Mouse (Mus musculus) G1E (cell line): ENCODE data around the gene Btg1. TPM values are rescaled to one million over a fixed set of nuclear protein-coding genes. Genes with fewer than 3 reads are reported as not detected.

Experiments
- ATAC-seq: 2 replicates; pipeline ENCODE4 v1.8.0; 2016; ENCODE audit warnings: mild to moderate bottlenecking; ENCODE audit not compliant: insufficient number of reproducible peaks, poor library complexity, low FRiP score, severe bottlenecking; ENCODE audit errors: extremely low read depth
- DNase-seq: peaks from one replicate; pipeline ENCODE4 v3.0.0; 2012; ENCODE audit warnings: low spot score
- H3K27me3 ChIP-seq: 2 replicates; pipeline ENCODE4 v1.6.1; 2012; ENCODE audit warnings: mild to moderate bottlenecking, low read length, inconsistent platforms; ENCODE audit not compliant: insufficient read depth
- H3K36me3 ChIP-seq: replicated peaks from 2 replicates; pipeline ENCODE3; 2012; ENCODE audit warnings: mild to moderate bottlenecking, inconsistent platforms
- H3K4me1 ChIP-seq: 2 replicates; pipeline ENCODE4 v1.6.1; 2012; ENCODE audit warnings: low read depth, low read length, inconsistent platforms, mixed read lengths; ENCODE audit not compliant: insufficient read depth
- H3K4me3 ChIP-seq: 2 replicates; pipeline ENCODE4 v1.5.1; 2012; ENCODE audit warnings: low read depth, mild to moderate bottlenecking, inconsistent platforms, low read length, moderate library complexity, mixed read lengths
- H3K9me3 ChIP-seq: replicated peaks from 2 replicates; pipeline ENCODE4 v1.6.1; 2012; ENCODE audit warnings: inconsistent platforms
- CTCF ChIP-seq: IDR thresholded peaks from 2 replicates; pipeline ENCODE4 v1.5.1; 2012; ENCODE audit warnings: low read depth, low read length, inconsistent platforms, mixed read lengths
- GATA1 ChIP-seq: IDR thresholded peaks from 2 replicates; pipeline ENCODE4 v1.6.1; 2012; ENCODE audit warnings: borderline replicate concordance, low read length, inconsistent platforms, mixed read lengths
- GATA2 ChIP-seq: IDR thresholded peaks from 2 replicates; pipeline ENCODE4 v1.6.1; 2012; ENCODE audit warnings: low read depth, low read length, inconsistent platforms, borderline replicate concordance
- POLR2AphosphoS5 ChIP-seq: IDR thresholded peaks from 2 replicates; pipeline ENCODE4 v1.6.1; 2012; ENCODE audit warnings: low read depth, low read length, inconsistent platforms; ENCODE audit not compliant: insufficient replicate concordance
- TAL1 ChIP-seq: conservative IDR thresholded peaks from 2 replicates; pipeline ENCODE4 v1.6.1; 2012; ENCODE audit warnings: low read depth, low read length, inconsistent platforms, mixed read lengths
- polyA plus RNA-seq: library from polyadenylated mRNA; stranded (reverse); fragments of >175 nt; gene quantifications from 2 replicates; pipeline ENCODE4 v1.2.3, GENCODE M21; 2012
- total RNA-seq, 2 experiments: library from RNA; stranded (forward) in 1 of 2; stranded (reverse) in 1 of 2; fragments of 200-1000 nt in 1 of 2; fragments of >200 nt in 1 of 2; fragmentation: Nextera tagmentation in 1 of 2; gene quantifications; 2 replicates each; pipeline ENCODE4 v1.2.3; 2014 to 2017

Gene Btg1
- total and polyA plus RNA-seq, 3 experiments, result 8.0 to 19.4 (median 11.0) TPM

DNA sequence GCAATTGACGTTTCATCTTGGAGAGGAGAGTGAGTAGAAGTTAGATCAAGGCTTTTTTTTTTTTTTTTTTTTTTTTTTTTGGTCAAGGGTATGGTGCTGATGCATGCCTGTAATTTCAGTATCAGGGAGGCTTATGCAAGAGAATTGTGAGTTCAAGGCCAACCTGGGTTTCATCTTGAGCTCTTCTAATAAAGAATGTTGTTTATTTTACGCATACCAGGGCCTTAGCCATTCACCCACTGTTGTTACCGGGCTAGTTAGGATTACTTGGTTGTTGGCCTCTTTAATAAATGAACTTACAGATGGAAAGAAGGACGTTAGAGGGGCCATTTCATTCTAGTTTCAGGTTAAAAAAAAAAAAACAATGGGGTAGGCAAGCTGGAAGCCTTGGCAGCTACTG lies 25.2 kb downstream of the Btg1 start:
- Histone ChIP-seq H3K27me3 (no peaks in the 10 kb centered on the region), H3K9me3 (no peaks in the 10 kb centered on the region), H3K36me3 (no peaks in the 10 kb centered on the region), H3K4me1 (no peaks in the 10 kb centered on the region), H3K4me3 (no peak overlapping the region)
- ATAC-seq (no peak), DNase-seq (no peak)
- TF ChIP-seq GATA2 (no peak), TAL1 (no peak), POLR2AphosphoS5 (no peak), GATA1 (no peak), CTCF (no peak)

- H3K36me3 ChIP-seq, result no peaks in the 10 kb centered on the region
- no peaks in the 10 kb centered on the region for H3K9me3 ChIP-seq
- no peak for ATAC-seq
- no peak for TF ChIP-seq GATA1
- no peak for TF ChIP-seq CTCF
- no peak for TF ChIP-seq TAL1
- no peak for TF ChIP-seq POLR2AphosphoS5
- H3K4me1 ChIP-seq, result no peaks in the 10 kb centered on the region
- no peak overlapping the region for H3K4me3 ChIP-seq
- no peak for DNase-seq
- H3K27me3 ChIP-seq, result no peaks in the 10 kb centered on the region
Measured at GRCm38 (mm10) chr10:96642751-96643150, 25.9 kb downstream of the Btg1 start.

DNA sequence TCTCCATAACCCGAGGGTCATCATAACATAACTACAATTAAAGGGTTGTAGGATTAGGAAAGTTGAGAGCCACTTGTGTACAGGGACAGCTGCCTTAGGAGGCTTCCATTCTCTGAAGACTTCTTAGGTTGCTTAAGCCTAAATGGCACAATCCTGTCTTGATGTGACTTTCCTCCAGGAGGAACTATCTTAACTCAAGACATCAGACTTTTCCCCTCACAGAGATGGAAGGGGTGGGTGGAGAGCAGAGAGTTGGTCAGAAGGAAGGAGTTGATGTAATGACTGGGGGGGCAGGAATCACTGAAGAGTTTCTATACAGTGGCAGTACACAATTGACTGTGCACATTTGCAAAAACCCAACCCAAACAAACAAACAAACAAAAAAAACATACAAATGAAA lies 28.4 kb downstream of the Btg1 start:
- H3K9me3 ChIP-seq, result no peaks in the 10 kb centered on the region
- H3K4me1 ChIP-seq, result no peaks in the 10 kb centered on the region
- no peak overlapping the region for H3K4me3 ChIP-seq
- H3K27me3 ChIP-seq, result no peaks in the 10 kb centered on the region
- no peaks in the 10 kb centered on the region for H3K36me3 ChIP-seq
- DNase-seq (no peak), ATAC-seq (no peak)
- no peak for TF ChIP-seq GATA2
- TF ChIP-seq TAL1, result no peak
- TF ChIP-seq GATA1, result no peak
- no peak for TF ChIP-seq POLR2AphosphoS5
- TF ChIP-seq CTCF, result no peak

DNA sequence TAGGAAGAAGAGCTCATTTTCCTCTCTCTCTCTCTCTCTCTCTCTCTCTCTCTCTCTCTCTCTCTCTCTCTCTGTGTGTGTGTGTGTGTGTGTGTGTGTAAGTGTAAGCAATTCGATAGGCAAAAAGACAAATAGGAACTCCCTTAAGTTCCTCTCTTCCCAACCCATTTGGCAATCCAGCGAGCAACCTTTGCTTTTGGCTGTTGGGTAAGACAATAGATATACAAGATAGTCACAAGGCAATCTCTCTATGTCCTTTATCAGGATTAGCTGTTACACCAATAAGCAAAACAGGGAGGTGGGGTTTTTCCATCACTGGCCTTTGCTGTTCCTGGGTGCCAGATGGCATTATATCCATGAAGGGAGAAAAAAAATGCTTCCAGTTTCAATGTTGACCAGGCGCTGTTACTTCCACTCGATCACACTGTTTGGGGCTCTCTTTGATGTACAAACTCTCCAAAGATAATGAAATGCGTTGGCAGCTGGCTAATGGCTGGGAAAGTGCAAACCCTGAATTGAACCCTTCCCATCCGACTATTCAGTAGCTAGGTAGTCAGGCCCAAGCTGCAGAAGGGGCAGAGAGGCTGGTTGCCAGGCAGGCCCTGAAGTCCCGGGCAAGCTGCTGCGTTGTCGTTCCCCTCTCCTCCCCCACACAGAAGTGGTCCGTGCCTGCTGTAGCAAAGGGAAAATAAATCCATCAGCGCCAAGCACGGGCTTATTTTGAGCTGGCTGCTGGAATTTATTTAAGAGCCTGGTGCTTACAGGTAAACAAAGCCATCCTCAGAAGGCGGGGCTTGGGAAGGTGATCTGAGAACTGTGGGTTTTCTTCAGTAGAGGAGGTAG lies 29.4 kb downstream of the Btg1 start:
- TF ChIP-seq GATA1 (no peak), POLR2AphosphoS5 (no peak), GATA2 (no peak), TAL1 (no peak), CTCF (no peak)
- no peaks in the 10 kb centered on the region for H3K4me1 ChIP-seq
- ATAC-seq (no peak), DNase-seq (no peak)
- no peaks in the 10 kb centered on the region for H3K27me3 ChIP-seq
- no peaks in the 10 kb centered on the region for H3K36me3 ChIP-seq
- H3K4me3 ChIP-seq, result no peak overlapping the region
- no peaks in the 10 kb centered on the region for H3K9me3 ChIP-seq

- no peak overlapping the region for H3K4me3 ChIP-seq
- no peaks in the 10 kb centered on the region for H3K4me1 ChIP-seq
- no peaks in the 10 kb centered on the region for H3K27me3 ChIP-seq
- H3K36me3 ChIP-seq, result no peaks in the 10 kb centered on the region
- no peak for DNase-seq
- TF ChIP-seq CTCF (no peak), POLR2AphosphoS5 (no peak)
- H3K9me3 ChIP-seq, result peaks cover 5% of the 10 kb centered on the region; the same call in 1 of the 2 replicates
- no peak for ATAC-seq
Measured at GRCm38 (mm10) chr10:96646867-96647462, 30.2 kb downstream of the Btg1 start.

GRCm38 (mm10) chr10:96648161-96648561 lies 31.4 kb downstream of the Btg1 start:
- ATAC-seq (no peak), DNase-seq (no peak)
- no peaks in the 10 kb centered on the region for H3K36me3 ChIP-seq
- H3K4me1 ChIP-seq, result no peaks in the 10 kb centered on the region
- H3K27me3 ChIP-seq, result no peaks in the 10 kb centered on the region
- H3K9me3 ChIP-seq, result peaks cover 10% of the 10 kb centered on the region
- no peak overlapping the region for H3K4me3 ChIP-seq
- TF ChIP-seq GATA2 (no peak), GATA1 (no peak), TAL1 (no peak), POLR2AphosphoS5 (no peak), CTCF (no peak)
